Mouse (Mus musculus) lung, embryonic 16.5 days (tissue): ENCODE measurements at regions not wholly inside any gene's neighbourhood (a gene's known extent, or its start where the extent isn't known, plus 50 kb on each side); places are given as distances from the start of the nearest gene placed in this dataset.

Experiments
- ATAC-seq: fragments of 200-750 bp; cut with Nextera tagmentation; 2 replicates; pipeline ENCODE4 v1.8.0; 2017; ENCODE audit warnings: low read depth, mild to moderate bottlenecking, moderate library complexity
- H3K27ac ChIP-seq: fragments of 300-500 bp; sonication (generic); 2 replicates; pipeline ENCODE4 v1.5.1; 2014; ENCODE audit warnings: mild to moderate bottlenecking, control low read depth, low read length
- H3K27me3 ChIP-seq: fragments of 300-500 bp; sonication (generic); 2 replicates; pipeline ENCODE4 v1.6.1; 2014; ENCODE audit warnings: low read depth, low read length, mixed read lengths; ENCODE audit not compliant: control insufficient read depth, insufficient read depth
- H3K36me3 ChIP-seq: fragments of 300-500 bp; sonication (generic); 2 replicates; pipeline ENCODE4 v1.6.1; 2014; ENCODE audit warnings: low read length; ENCODE audit not compliant: control insufficient read depth, insufficient read depth
- H3K4me1 ChIP-seq: fragments of 300-500 bp; sonication (generic); replicated peaks from 2 replicates; pipeline ENCODE4 v1.6.1; 2014; ENCODE audit warnings: low read length, mixed read lengths; ENCODE audit not compliant: control insufficient read depth, insufficient read depth
- H3K4me2 ChIP-seq: fragments of 300-500 bp; sonication (generic); 2 replicates; pipeline ENCODE4 v1.6.1; 2014; ENCODE audit warnings: low read depth, low read length, control low read depth
- H3K4me3 ChIP-seq: fragments of 300-500 bp; sonication (generic); 2 replicates; pipeline ENCODE4 v1.5.1; 2014; ENCODE audit warnings: mild to moderate bottlenecking, low read length, control low read depth
- H3K9ac ChIP-seq: fragments of 300-500 bp; sonication (generic); 2 replicates; pipeline ENCODE4 v1.6.1; 2014; ENCODE audit warnings: low read length, control low read depth
- H3K9me3 ChIP-seq: fragments of 300-500 bp; sonication (generic); 2 replicates; pipeline ENCODE4 v1.6.1; 2016; ENCODE audit warnings: low read length; ENCODE audit not compliant: control insufficient read depth
- WGBS: fragments of 180-500 bp; shearing (Covaris S2); extraction: QIAGEN DNeasy Blood & Tissue Kit; methylation state at CpG from one replicate; pipeline ENCODE4 v1.1.7; 2014; 5-methylcytosine and 5-hydroxymethylcytosine counted together

- no peaks in the 10 kb centered on the region; the same call in 1 of the 2 replicates for H3K4me1 ChIP-seq
- H3K9ac ChIP-seq, result no peak overlapping the region
- no peaks in the 10 kb centered on the region for H3K9me3 ChIP-seq
- no peaks in the 10 kb centered on the region for H3K36me3 ChIP-seq
- WGBS, result 56% methylated on average over 1 of the region's 1 CpGs
- no peak overlapping the region for H3K4me2 ChIP-seq
- no peak overlapping the region for H3K4me3 ChIP-seq
- H3K27me3 ChIP-seq, result no peaks in the 10 kb centered on the region
- peak; percentile 64; the same call in 1 of the 2 replicates for ATAC-seq
- H3K27ac ChIP-seq, result no peak overlapping the region
Observed at GRCm38 (mm10) chr13:90749741-90750140, 155.4 kb downstream of the Atp6ap1l start.

GRCm38 (mm10) chr13:90745063-90745462 is 160.1 kb downstream of the Atp6ap1l start:
- no peaks in the 10 kb centered on the region for H3K27me3 ChIP-seq

GRCm38 (mm10) chr13:90742615-90743402 is 162.3 kb downstream of the Atp6ap1l start:
- no peak overlapping the region for H3K4me2 ChIP-seq
- H3K9me3 ChIP-seq, result no peaks in the 10 kb centered on the region
- H3K27ac ChIP-seq, result no peak overlapping the region
- no peaks in the 10 kb centered on the region for H3K36me3 ChIP-seq
- WGBS, result 76% methylated on average over 4 of the region's 4 CpGs
- no peak for ATAC-seq
- no peak overlapping the region for H3K4me3 ChIP-seq
- no peaks in the 10 kb centered on the region for H3K4me1 ChIP-seq
- no peak overlapping the region for H3K9ac ChIP-seq
- no peaks in the 10 kb centered on the region for H3K27me3 ChIP-seq

More at GRCm38 (mm10) chr13:90745063-90745462, 160.1 kb downstream of the Atp6ap1l start:
- H3K4me1 ChIP-seq, result no peaks in the 10 kb centered on the region; the same call in 1 of the 2 replicates
- no peak for ATAC-seq
- no peaks in the 10 kb centered on the region for H3K9me3 ChIP-seq
- H3K4me3 ChIP-seq, result no peak overlapping the region
- no peaks in the 10 kb centered on the region for H3K36me3 ChIP-seq
- no peak overlapping the region for H3K4me2 ChIP-seq
- no peak overlapping the region for H3K27ac ChIP-seq
- no peak overlapping the region for H3K9ac ChIP-seq
- 4% methylated on average over 1 of the region's 1 CpGs for WGBS

GRCm38 (mm10) chr13:90739797-90740196 is 165.4 kb downstream of the Atp6ap1l start:
- H3K27me3 ChIP-seq, result no peaks in the 10 kb centered on the region
- no peak overlapping the region for H3K4me3 ChIP-seq
- no peak overlapping the region for H3K4me2 ChIP-seq
- H3K9me3 ChIP-seq, result no peaks in the 10 kb centered on the region
- 76% methylated on average over 1 of the region's 1 CpGs for WGBS
- ATAC-seq, result no peak
- H3K36me3 ChIP-seq, result no peaks in the 10 kb centered on the region
- no peaks in the 10 kb centered on the region for H3K4me1 ChIP-seq
- H3K9ac ChIP-seq, result no peak overlapping the region
- H3K27ac ChIP-seq, result no peak overlapping the region

GRCm38 (mm10) chr13:90738513-90738912 is 166.6 kb downstream of the Atp6ap1l start:
- WGBS, result 37% methylated on average over 3 of the region's 3 CpGs
- no peaks in the 10 kb centered on the region for H3K27me3 ChIP-seq
- H3K9ac ChIP-seq, result no peak overlapping the region
- no peaks in the 10 kb centered on the region for H3K9me3 ChIP-seq
- H3K36me3 ChIP-seq, result no peaks in the 10 kb centered on the region
- no peaks in the 10 kb centered on the region for H3K4me1 ChIP-seq
- no peak overlapping the region for H3K4me2 ChIP-seq
- no peak overlapping the region for H3K4me3 ChIP-seq
- peak; percentile 79 for ATAC-seq
- H3K27ac ChIP-seq, result 0 out of 2 replicates have a peak overlapping the region, but pooled peaks have one; percentile 36

GRCm38 (mm10) chr13:90733265-90733664 is 171.9 kb downstream of the Atp6ap1l start:
- Histone ChIP-seq H3K9ac (no peak overlapping the region), H3K9me3 (no peaks in the 10 kb centered on the region), H3K36me3 (no peaks in the 10 kb centered on the region), H3K4me3 (no peak overlapping the region), H3K27ac (no peak overlapping the region), H3K27me3 (no peaks in the 10 kb centered on the region), H3K4me1 (no peaks in the 10 kb centered on the region), H3K4me2 (no peak overlapping the region)
- 91% methylated on average over 3 of the region's 3 CpGs for WGBS
- no peak for ATAC-seq

GRCm38 (mm10) chr13:90729078-90729477 is 176.1 kb downstream of the Atp6ap1l start:
- H3K9me3 ChIP-seq, result no peaks in the 10 kb centered on the region
- no peak overlapping the region for H3K4me2 ChIP-seq
- ATAC-seq, result no peak
- no peaks in the 10 kb centered on the region for H3K27me3 ChIP-seq
- peaks cover 4% of the 10 kb centered on the region; the same call in 1 of the 2 replicates for H3K4me1 ChIP-seq
- no peak overlapping the region for H3K27ac ChIP-seq
- H3K9ac ChIP-seq, result no peak overlapping the region
- no peak overlapping the region for H3K4me3 ChIP-seq
- no peaks in the 10 kb centered on the region for H3K36me3 ChIP-seq

GRCm38 (mm10) chr13:90727816-90728215 is 177.3 kb downstream of the Atp6ap1l start:
- no peaks in the 10 kb centered on the region for H3K9me3 ChIP-seq
- no peak overlapping the region for H3K4me2 ChIP-seq
- H3K27ac ChIP-seq, result no peak overlapping the region
- no peak overlapping the region for H3K4me3 ChIP-seq
- H3K36me3 ChIP-seq, result no peaks in the 10 kb centered on the region
- H3K27me3 ChIP-seq, result no peaks in the 10 kb centered on the region
- ATAC-seq, result no peak
- H3K9ac ChIP-seq, result no peak overlapping the region
- 38% methylated on average over 4 of the region's 4 CpGs for WGBS
- H3K4me1 ChIP-seq, result peaks cover 9% of the 10 kb centered on the region; the same call in 1 of the 2 replicates

- 47% methylated on average over 10 of the region's 10 CpGs for WGBS
- Histone ChIP-seq H3K9ac (no peak overlapping the region), H3K36me3 (no peaks in the 10 kb centered on the region), H3K27me3 (no peaks in the 10 kb centered on the region), H3K9me3 (no peaks in the 10 kb centered on the region), H3K4me3 (no peak overlapping the region), H3K4me1 (peaks cover 9% of the 10 kb centered on the region; the same call in 1 of the 2 replicates), H3K27ac (no peak overlapping the region), H3K4me2 (no peak overlapping the region)
- peak; percentile 84 for ATAC-seq
Observed at GRCm38 (mm10) chr13:90725053-90725827, 179.9 kb downstream of the Atp6ap1l start.
